In the genomic region with DNA sequence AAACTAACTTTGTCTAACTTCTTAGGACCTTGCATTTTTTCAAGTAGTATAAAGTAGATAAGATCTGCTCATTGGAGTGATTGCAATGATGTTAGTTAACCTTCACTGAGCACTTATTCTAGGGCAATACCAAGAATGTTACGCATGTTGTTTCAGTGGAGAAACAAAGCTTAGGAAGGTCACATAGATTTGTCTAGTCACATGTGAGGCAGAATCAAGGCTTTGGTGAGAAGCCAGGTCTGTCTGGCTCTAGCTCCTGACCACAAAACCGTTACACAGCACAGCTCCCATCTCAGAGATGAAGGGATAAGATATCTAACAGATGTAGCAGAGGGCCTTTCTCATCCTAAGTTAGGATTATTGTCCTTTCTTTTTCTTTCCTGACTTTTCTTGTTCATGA, we compare ENCODE assay signal across 24 mouse cellular contexts. TPM values are rescaled to one million over a fixed set of nuclear protein-coding genes. Genes with fewer than 3 reads are reported as not detected.
DNase-seq lines count a peak whose midpoint lies in the region; ATAC-seq and TF ChIP-seq lines count a peak whose summit lies in the region.
"Had no signal": no experiment of that assay in that cellular context is flagged by ENCODE, and none has a peak within 500 bp of the region (broad histone marks: within the 10 kb centered on the region; RNA-seq: fewer than 3 reads in every experiment).

No protein-coding gene starts in this region.

- peaks cover 25% of the 10 kb centered on the region for H3K4me1 ChIP-seq in kidney, adult 2 months (ENCODE audit: control insufficient read depth, insufficient read depth, low read length)
- H3K4me1 ChIP-seq: hindbrain, embryonic 15.5 days; neural tube, embryonic 13.5 days had no signal

- WGBS in kidney, adult 2 months = 33% methylated on average over 2 of the region's 2 CpGs

- H3K36me3 ChIP-seq in kidney, adult 2 months (ENCODE audit: control insufficient read depth, insufficient read depth, low read length) = no peaks in the 10 kb centered on the region
- H3K36me3 ChIP-seq: embryonic facial prominence, embryonic 15.5 days; hindbrain, embryonic 15.5 days; intestine, embryonic 15.5 days; neural tube, embryonic 13.5 days had no signal

- no peak overlapping the region for H3K4me3 ChIP-seq in kidney, adult 2 months (ENCODE audit: insufficient read depth, low read depth, low read length)
- H3K4me3 ChIP-seq: embryonic facial prominence, embryonic 15.5 days; hindbrain, embryonic 15.5 days; intestine, embryonic 15.5 days; layer of hippocampus, adult 2 months; neural tube, embryonic 13.5 days had no signal

- ATAC-seq in monocyte, adult 5-6 weeks (replicated peaks; ENCODE audit: insufficient number of reproducible peaks, low FRiP score, low TSS enrichment, poor library complexity, severe bottlenecking) = no peak
- ATAC-seq: activated CD4-positive, CD25-positive, alpha-beta regulatory T cell, adult 4 months; forebrain, embryonic 14.5 days had no signal

- no peak overlapping the region for H3K27ac ChIP-seq in kidney, adult 2 months (ENCODE audit: insufficient read depth, low read depth, low read length)
- H3K27ac ChIP-seq: embryonic facial prominence, embryonic 15.5 days; hindbrain, embryonic 15.5 days; intestine, embryonic 15.5 days; layer of hippocampus, adult 2 months; liver, embryonic 14.5 days; neural tube, embryonic 13.5 days had no signal

- TF ChIP-seq POLR2A in kidney, adult 2 months (IDR thresholded peaks at IDR 0.05; ENCODE audit: low read depth, low read length) = no peak

- no peaks in the 10 kb centered on the region for H3K27me3 ChIP-seq in kidney, adult 2 months (replicated peaks; ENCODE audit: control insufficient read depth, insufficient read depth, low read length)
- H3K27me3 ChIP-seq: embryonic facial prominence, embryonic 15.5 days; hindbrain, embryonic 15.5 days; intestine, embryonic 15.5 days; neural tube, embryonic 13.5 days had no signal

- DNase-seq in adrenal gland, adult 2 months = peak; percentile 75
- no peak for DNase-seq in adrenal gland, postnatal 4 days (ENCODE audit: low spot score in 2 of 2)
- peak; percentile 57 for DNase-seq in ovary, adult 18-20 months (ENCODE audit: low spot score)
- no peak for DNase-seq in ovary, postnatal 14 days (ENCODE audit: low spot score)
- peak; percentile 53 to 71 for DNase-seq in adrenal gland, postnatal 36 days
- DNase-seq in kidney, adult 2 months = no peak
- DNase-seq: cerebellum, adult 9-10 months; gastrocnemius, postnatal 25 days; heart, adult 18-20 months; kidney, postnatal 25 days; layer of hippocampus, postnatal 36 days; lung, postnatal 4 days; midbrain, embryonic 14.5 days; thymus, adult 18-20 months; thymus, postnatal 4 days had no signal

- TF ChIP-seq CTCF in kidney, adult 2 months (conservative IDR thresholded peaks at IDR 0.05; ENCODE audit: insufficient read depth, insufficient read length, low read depth, low read length) = no peak

RNA-seq across cellular contexts. Expression of a gene that starts 13.4 kb away (rescaled TPM):
- total RNA-seq in adrenal gland, adult 2 months (2021) = 100 to 1,000 TPM in 1 of 2 experiments, 10 to 100 TPM in 1; 87.3 to 125 TPM
- 300 and 469 TPM in 2 replicates for polyA plus RNA-seq in adrenal gland, adult 2 months (2012; rRNA removed)
- total RNA-seq in adrenal gland, postnatal 4 days (2021) = 10 to 100 TPM; 82.0 to 87.5 TPM
- 100 to 1,000 TPM in 1 of 2 experiments, 10 to 100 TPM in 1; 85.2 to 126 TPM for total RNA-seq in adrenal gland, postnatal 36 days (2021)
- 48.2 to 51.9 TPM (median 50.7 TPM) in 3 replicates for total RNA-seq in monocyte, adult 5-6 weeks (2017)
- 53.6 and 100 TPM in 2 replicates for polyA plus RNA-seq in kidney, adult 2 months (2012; rRNA removed)

RNA-seq across cellular contexts. Expression of a gene that starts 13.5 kb away (rescaled TPM):
- 10 to 100 TPM; 27.9 to 33.3 TPM for total RNA-seq in adrenal gland, adult 2 months (2021)
- 12.7 and 13.4 TPM in 2 replicates for polyA plus RNA-seq in adrenal gland, adult 2 months (2012; rRNA removed)
- 10 to 100 TPM; 44.2 to 47.6 TPM for total RNA-seq in adrenal gland, postnatal 4 days (2021)
- total RNA-seq in adrenal gland, postnatal 36 days (2021) = 10 to 100 TPM; 41.2 to 43.4 TPM
- total RNA-seq in monocyte, adult 5-6 weeks (2017) = 3.5 to 8.9 TPM (median 3.5 TPM) in 3 replicates
- polyA plus RNA-seq in kidney, adult 2 months (2012; rRNA removed) = 28.7 and 31.2 TPM in 2 replicates
- polyA plus RNA-seq: activated CD4-positive, CD25-positive, alpha-beta regulatory T cell, adult 4 months had no signal

Comparison
In these comparisons a context has a peak if more than half of its experiments do, and no peak if none do; other contexts are left out.
1. DNase-seq: peak in adrenal gland, adult 2 months (single experiment), ovary, adult 18-20 months (single experiment) and adrenal gland, postnatal 36 days (2 of 2); none in adrenal gland, postnatal 4 days (0 of 2), ovary, postnatal 14 days (single experiment) and kidney, adult 2 months (single experiment).